Mouse (Mus musculus) stomach, postnatal 0 days (tissue): ENCODE results near the gene Tardbp. TPM values are rescaled to one million over a fixed set of nuclear protein-coding genes. Genes with fewer than 3 reads are reported as not detected.

ENCODE experiments used
- ATAC-seq: fragments of 200-750 bp; cut with Nextera tagmentation; 2 replicates; pipeline ENCODE4 v1.8.0; 2017; ENCODE audit not compliant: low FRiP score, low TSS enrichment
- DNase-seq: peaks from one replicate; pipeline ENCODE4 v3.0.0-alpha.2; 2016; ENCODE audit warnings: low spot score
- H3K27ac ChIP-seq: fragments of 300-500 bp; sonication (generic); replicated peaks from 2 replicates; pipeline ENCODE4 v1.5.1; 2014; ENCODE audit warnings: mild to moderate bottlenecking, control low read depth
- H3K27me3 ChIP-seq: fragments of 300-500 bp; sonication (generic); 2 replicates; pipeline ENCODE4 v1.6.1; 2014; ENCODE audit warnings: low read length; ENCODE audit not compliant: control insufficient read depth, insufficient read depth
- H3K36me3 ChIP-seq: fragments of 300-500 bp; sonication (generic); 2 replicates; pipeline ENCODE4 v1.6.1; 2014; ENCODE audit warnings: low read length, mixed read lengths; ENCODE audit not compliant: control insufficient read depth, insufficient read depth
- H3K4me1 ChIP-seq: fragments of 300-500 bp; sonication (generic); replicated peaks from 2 replicates; pipeline ENCODE4 v1.6.1; 2014; ENCODE audit warnings: antibody characterized with exemption; ENCODE audit not compliant: control insufficient read depth, insufficient read depth
- H3K4me2 ChIP-seq: fragments of 300-500 bp; sonication (generic); replicated peaks from 2 replicates; pipeline ENCODE4 v1.6.1; 2014; ENCODE audit warnings: low read depth, mild to moderate bottlenecking, control low read depth, moderate library complexity
- H3K4me3 ChIP-seq: fragments of 300-500 bp; sonication (generic); 2 replicates; pipeline ENCODE4 v1.5.1; 2014; ENCODE audit warnings: low read depth, low read length, control low read depth
- H3K9ac ChIP-seq: fragments of 300-500 bp; sonication (generic); 2 replicates; pipeline ENCODE4 v1.6.1; 2014; ENCODE audit warnings: mild to moderate bottlenecking, low read length, control low read depth, mixed read lengths
- H3K9me3 ChIP-seq: fragments of 300-500 bp; sonication (generic); 2 replicates; pipeline ENCODE4 v1.6.1; 2016; ENCODE audit warnings: low read length; ENCODE audit not compliant: control insufficient read depth
- CTCF ChIP-seq: IDR thresholded peaks from 2 replicates; pipeline ENCODE4 v1.5.1; 2016; ENCODE audit warnings: antibody characterized with exemption, low read depth, mild to moderate bottlenecking, moderate library complexity
- EP300 ChIP-seq: optimal IDR thresholded peaks from 2 replicates; pipeline ENCODE3; 2016; ENCODE audit warnings: antibody characterized with exemption
- WGBS: fragments of 180-500 bp; shearing (Covaris S2); extraction: QIAGEN DNeasy Blood & Tissue Kit; methylation state at CpG from one replicate; pipeline ENCODE4 v1.1.7; 2014; 5-methylcytosine and 5-hydroxymethylcytosine counted together
- polyA plus RNA-seq: library from polyadenylated mRNA; unstranded; fragments of >200 nt; fragmentation: Nextera tagmentation; extraction: Ambion mirVana; gene quantifications from 2 replicates; pipeline ENCODE4 v1.2.1, GENCODE M21; 2015

The Tardbp gene
- polyA plus RNA-seq, 1 experiment from 2014 or later: 106 TPM

GRCm38 (mm10) chr4:148632013-148632692, 5.3 kb upstream of the Tardbp start:
- WGBS: 45% methylated on average over 3 of the region's 3 CpGs
- Histone ChIP-seq H3K36me3 (no peaks in the 10 kb centered on the region), H3K4me3 (no peak overlapping the region), H3K9ac (no peak overlapping the region), H3K27ac (no peak overlapping the region; the same call in 1 of the 2 replicates), H3K4me1 (no peaks in the 10 kb centered on the region), H3K4me2 (no peak overlapping the region), H3K9me3 (no peaks in the 10 kb centered on the region), H3K27me3 (no peaks in the 10 kb centered on the region)
- TF ChIP-seq EP300: no peak
- ATAC-seq (peak; percentile 58; the same call in 1 of the 2 replicates), DNase-seq (peak; percentile 47)

GRCm38 (mm10) chr4:148627246-148627645, 427 bp upstream of the Tardbp start:
- 63% methylated on average over 3 of the region's 3 CpGs for WGBS
- peak overlapping the region; percentile 67 for H3K4me2 ChIP-seq
- H3K4me1 ChIP-seq: no peaks in the 10 kb centered on the region
- H3K27ac ChIP-seq: peak overlapping the region; percentile 41; the same call in 1 of the 2 replicates
- no peak for DNase-seq
- H3K9me3 ChIP-seq: no peaks in the 10 kb centered on the region
- peak; percentile 12; the same call in 1 of the 2 replicates for ATAC-seq
- 0 out of 2 replicates have a peak overlapping the region, but pooled peaks have one; percentile 41 for H3K9ac ChIP-seq
- H3K4me3 ChIP-seq: peak overlapping the region; percentile 97; the same call in 1 of the 2 replicates
- TF ChIP-seq CTCF (no peak), EP300 (no peak)
- peaks cover 11% of the 10 kb centered on the region for H3K36me3 ChIP-seq
- no peaks in the 10 kb centered on the region for H3K27me3 ChIP-seq

- peak overlapping the region; percentile 99 for H3K9ac ChIP-seq
- no peaks in the 10 kb centered on the region for H3K27me3 ChIP-seq
- WGBS: under 1% methylated on average over 57 of the region's 57 CpGs
- H3K27ac ChIP-seq: peak overlapping the region; percentile 99
- H3K4me3 ChIP-seq: peak overlapping the region; percentile 97
- peaks cover 13% of the 10 kb centered on the region for H3K36me3 ChIP-seq
- DNase-seq (peak; percentile 73), ATAC-seq (peak; percentile 61)
- no peak for TF ChIP-seq CTCF
- TF ChIP-seq EP300: no peak
- H3K4me1 ChIP-seq: no peaks in the 10 kb centered on the region
- no peaks in the 10 kb centered on the region for H3K9me3 ChIP-seq
- peak overlapping the region; percentile 67 for H3K4me2 ChIP-seq
These were observed 830 bp downstream of the Tardbp start for GRCm38 (mm10) chr4:148625756-148626622.

GRCm38 (mm10) chr4:148625010-148625409, 1.8 kb downstream of the Tardbp start:
- 77% methylated on average over 10 of the region's 10 CpGs for WGBS
- DNase-seq (no peak), ATAC-seq (no peak)
- H3K9me3 ChIP-seq: no peaks in the 10 kb centered on the region
- H3K36me3 ChIP-seq: peaks cover 13% of the 10 kb centered on the region
- H3K4me1 ChIP-seq: no peaks in the 10 kb centered on the region
- TF ChIP-seq CTCF (peak; percentile 29; the same call in 1 of the 2 replicates), EP300 (no peak)
- peak overlapping the region; percentile 97 for H3K4me3 ChIP-seq
- no peak overlapping the region for H3K27ac ChIP-seq
- no peak overlapping the region for H3K9ac ChIP-seq
- H3K4me2 ChIP-seq: 0 out of 2 replicates have a peak overlapping the region, but pooled peaks have one; percentile 8
- H3K27me3 ChIP-seq: no peaks in the 10 kb centered on the region

GRCm38 (mm10) chr4:148623609-148624008, 3.2 kb downstream of the Tardbp start:
- ATAC-seq: no peak
- H3K9me3 ChIP-seq: no peaks in the 10 kb centered on the region

More at GRCm38 (mm10) chr4:148623609-148624008, 3.2 kb downstream of the Tardbp start:
- 77% methylated on average over 4 of the region's 4 CpGs for WGBS
- Histone ChIP-seq H3K4me1 (no peaks in the 10 kb centered on the region), H3K9ac (0 out of 2 replicates have a peak overlapping the region, but pooled peaks have one; percentile 23), H3K4me2 (no peak overlapping the region), H3K36me3 (peaks cover 26% of the 10 kb centered on the region), H3K27me3 (no peaks in the 10 kb centered on the region), H3K27ac (no peak overlapping the region), H3K4me3 (no peak overlapping the region)
- no peak for TF ChIP-seq EP300
- TF ChIP-seq CTCF: no peak
- DNase-seq: no peak
